Mouse (Mus musculus) granulocyte monocyte progenitor cell, adult 5-6 weeks (primary cell): ENCODE measurements around the gene Ifrd1. TPM values are rescaled to one million over a fixed set of nuclear protein-coding genes. Genes with fewer than 3 reads are reported as not detected.
"Not testable (repeated sequence)": the region's sequence is repeated elsewhere in the genome, so short reads cannot be mapped to it uniquely, and the experiment has no call there.

Experiments used
- ATAC-seq: replicated peaks from 2 replicates; pipeline ENCODE4 v1.8.0; 2016; ENCODE audit warnings: mild to moderate bottlenecking, moderate TSS enrichment, inconsistent platforms; ENCODE audit not compliant: poor library complexity, severe bottlenecking
- total RNA-seq, 2 experiments: library from RNA; stranded (forward) in 1 of 2; stranded (reverse) in 1 of 2; fragments of 200-712, 200-1000 nt in 1 of 2; fragments of >200 nt in 1 of 2; fragmentation: Nextera tagmentation in 1 of 2; gene quantifications; 2 replicates each; pipeline ENCODE4 v1.2.3; 2014 to 2017

The Ifrd1 gene
- total RNA-seq (2014; fragmentation: Nextera tagmentation) (91.2 and 111 TPM in 2 replicates), total RNA-seq (2017) (107 and 115 TPM in 2 replicates)

GRCm38 (mm10) chr12:40248454-40249180, at the start of gene Ifrd1:
Gene Ifrd1 (minus strand): TSS chr12:40248504.
- peak; percentile 91 for ATAC-seq

- ATAC-seq = no peak
Observed at GRCm38 (mm10) chr12:40286539-40286938, 38.2 kb upstream of the Ifrd1 start.

- no peak for ATAC-seq
Observed at GRCm38 (mm10) chr12:40280596-40281325, 32.5 kb upstream of the Ifrd1 start.

GRCm38 (mm10) chr12:40277581-40277980, 29.3 kb upstream of the Ifrd1 start:
- ATAC-seq = peak; percentile 75

GRCm38 (mm10) chr12:40274931-40275330, 26.6 kb upstream of the Ifrd1 start:
- no peak for ATAC-seq

GRCm38 (mm10) chr12:40273339-40273738, 25.0 kb upstream of the Ifrd1 start:
- peak; percentile 90 for ATAC-seq

- ATAC-seq = no peak
Observed at GRCm38 (mm10) chr12:40272710-40273109, 24.4 kb upstream of the Ifrd1 start.

- ATAC-seq = no peak
Observed at GRCm38 (mm10) chr12:40268313-40268712, 20.0 kb upstream of the Ifrd1 start.

GRCm38 (mm10) chr12:40263712-40264111, 15.4 kb upstream of the Ifrd1 start:
- no peak for ATAC-seq

GRCm38 (mm10) chr12:40263006-40263405, 14.7 kb upstream of the Ifrd1 start:
- ATAC-seq = no peak

- ATAC-seq = no peak
Observed at GRCm38 (mm10) chr12:40258462-40259000, 10.2 kb upstream of the Ifrd1 start.

GRCm38 (mm10) chr12:40257226-40257625, 8.9 kb upstream of the Ifrd1 start:
- ATAC-seq = peak; percentile 94

GRCm38 (mm10) chr12:40256543-40256942, 8.2 kb upstream of the Ifrd1 start:
- ATAC-seq = no peak

GRCm38 (mm10) chr12:40256033-40256432, 7.7 kb upstream of the Ifrd1 start:
- no peak for ATAC-seq

GRCm38 (mm10) chr12:40255310-40255709, 7.0 kb upstream of the Ifrd1 start:
- ATAC-seq = not testable (repeated sequence)

GRCm38 (mm10) chr12:40254729-40255128, 6.4 kb upstream of the Ifrd1 start:
- no peak for ATAC-seq

GRCm38 (mm10) chr12:40253241-40253640, 4.9 kb upstream of the Ifrd1 start:
- ATAC-seq = 0 out of 2 replicates have a peak, but pooled peaks have one; percentile 16

GRCm38 (mm10) chr12:40250256-40250655, 2.0 kb upstream of the Ifrd1 start:
- ATAC-seq = no peak

GRCm38 (mm10) chr12:40247976-40248375, 328 bp downstream of the Ifrd1 start:
- peak; percentile 43 for ATAC-seq

GRCm38 (mm10) chr12:40247384-40247783, 920 bp downstream of the Ifrd1 start:
- ATAC-seq = 0 out of 2 replicates have a peak, but pooled peaks have one; percentile 6

GRCm38 (mm10) chr12:40245434-40245970, 2.8 kb downstream of the Ifrd1 start:
- ATAC-seq = peak; percentile 54
